Mouse (Mus musculus): Measurements from ENCODE around the gene Ndufaf2. TPM values are rescaled to one million over a fixed set of nuclear protein-coding genes. Genes with fewer than 3 reads are reported as not detected.

Ndufaf2 gene
- polyA plus RNA-seq (2012; rRNA removed): 17.5 and 20.0 TPM in 2 replicates

DNA sequence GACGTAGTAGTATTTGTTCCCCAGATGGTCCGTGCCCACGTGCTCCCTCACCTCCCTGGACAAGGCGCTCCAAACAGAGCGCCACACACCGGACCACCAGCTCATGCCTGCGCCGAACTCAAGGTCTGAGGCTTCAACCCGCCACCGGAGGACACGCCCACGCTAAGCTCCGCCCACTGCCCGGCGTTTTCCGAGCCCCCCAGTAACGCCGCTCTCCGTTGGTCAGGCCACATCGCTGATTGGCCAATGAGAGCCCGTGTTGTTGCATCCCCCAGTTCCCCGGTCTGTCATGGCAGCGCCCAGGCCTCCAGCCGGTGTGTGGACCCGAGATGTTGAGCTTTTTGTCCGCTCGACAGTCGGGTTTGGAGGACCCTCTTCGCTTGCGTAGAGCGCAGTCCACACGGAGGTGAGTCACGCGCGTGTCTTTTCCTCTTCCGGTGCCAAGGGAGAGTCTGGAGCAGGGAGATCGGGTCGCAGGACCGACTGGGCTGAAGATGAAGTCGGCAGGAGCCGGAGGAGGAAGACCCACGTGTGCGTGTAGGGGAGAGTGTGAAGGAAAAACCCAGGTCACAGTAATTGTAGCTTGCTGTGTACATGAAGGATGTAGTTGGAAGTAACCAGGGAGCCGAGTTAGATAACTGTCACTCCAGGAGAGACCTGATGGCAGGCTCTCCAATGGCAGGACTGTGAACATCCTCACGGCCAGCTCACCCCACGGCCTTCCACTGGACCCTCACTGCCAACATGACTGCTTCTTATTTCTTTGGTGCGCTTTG lies at the start of gene Ndufaf2, which contains the start of gene Ercc8:
TSS of gene Ndufaf2 (minus strand) at position 159 of the 776 bp plus-strand sequence.
TSS of gene Ercc8 (plus strand) at position 267 of the 776 bp plus-strand sequence.

DNA sequence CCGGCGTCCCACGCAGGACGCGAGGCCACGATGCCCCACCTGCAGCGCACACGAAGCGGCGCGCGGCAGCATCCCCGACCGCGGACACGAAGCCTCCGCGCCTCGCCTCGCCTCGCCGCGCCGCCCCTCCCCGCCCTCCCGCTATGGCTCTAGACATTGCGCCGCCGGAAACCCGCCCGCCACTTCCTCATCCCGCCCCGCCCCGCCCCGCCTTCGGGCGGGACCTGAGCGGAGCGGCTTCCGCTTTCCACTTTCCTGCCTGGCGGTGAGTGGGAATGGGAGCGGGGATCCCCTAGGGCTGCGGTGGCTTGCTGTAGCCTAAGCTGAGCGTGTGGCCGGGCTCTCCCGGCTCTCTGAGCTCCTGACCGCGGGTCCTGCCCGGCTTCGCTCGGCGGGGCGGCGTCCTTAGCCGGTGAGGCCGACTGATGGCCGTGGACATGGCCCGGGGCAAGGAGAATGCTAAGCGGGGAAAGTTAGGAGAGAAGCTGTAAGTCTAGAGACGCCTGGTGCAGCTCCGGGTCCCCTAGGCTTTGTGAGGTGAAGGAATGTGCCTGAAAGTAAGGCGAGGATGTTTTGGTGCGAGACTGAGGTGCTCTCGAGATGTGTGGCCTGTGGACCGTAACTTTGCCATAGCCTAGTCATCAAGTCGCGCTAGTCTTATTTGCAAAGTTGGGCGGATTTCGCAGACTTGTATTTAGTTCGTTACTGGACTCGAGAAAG lies 114.0 kb downstream of the Ndufaf2 start, which contains the start of gene Smim15:
TSS of gene Smim15 (plus strand) at position 225 of the 720 bp plus-strand sequence.

Other genes with a start within 250 kb of the Ndufaf2 start
- gene Smim15, start 114.2 kb downstream of the Ndufaf2 start, polyA plus RNA-seq (2012; rRNA removed): 15.3 and 17.6 TPM in 2 replicates
- 3.5 and 3.7 TPM in 2 replicates for gene Ercc8, start 108 bp upstream of the Ndufaf2 start, polyA plus RNA-seq (2012; rRNA removed)
- 1.9 and 2.1 TPM in 2 replicates for gene Elovl7, start 55.8 kb upstream of the Ndufaf2 start, polyA plus RNA-seq (2012; rRNA removed)
- gene Depdc1b, start 157.7 kb upstream of the Ndufaf2 start, polyA plus RNA-seq (2012; rRNA removed): 6.9 and 8.0 TPM in 2 replicates

Data from liver, embryonic 18 days (tissue).